Mouse (Mus musculus) adrenal gland, postnatal 4 days (tissue): ENCODE data around the gene Gm13695. TPM values are rescaled to one million over a fixed set of nuclear protein-coding genes. Genes with fewer than 3 reads are reported as not detected.

Source experiments
- total RNA-seq, 2 experiments: library from RNA; stranded (reverse); gene quantifications; 2 replicates each; pipeline ENCODE4 v1.2.3; 2021

The Gm13695 gene
- total RNA-seq, 2 experiments from 2014 or later = not detected

Other genes with a start within 250 kb of the Gm13695 start
- gene Itgav, start 242.9 kb upstream of the Gm13695 start, total RNA-seq = 100 to 1,000 TPM; 101 to 127 TPM
- 1 to 10 TPM; 7.2 to 7.4 TPM for gene Fam171b, start 154.7 kb upstream of the Gm13695 start, total RNA-seq
- not detected for gene Zswim2, start 26.1 kb upstream of the Gm13695 start, total RNA-seq
- 1 to 10 TPM; 2.5 to 2.9 TPM for gene Gm13698, start 11.6 kb upstream of the Gm13695 start, total RNA-seq
- 1 to 10 TPM; 2.5 to 2.9 TPM for gene Gm13693, start 5.8 kb upstream of the Gm13695 start, total RNA-seq
- 1 to 10 TPM; 2.5 to 2.9 TPM for gene Gm13696, start 5.8 kb downstream of the Gm13695 start, total RNA-seq
- gene Gm13694, start 11.6 kb downstream of the Gm13695 start, total RNA-seq = 1 to 10 TPM; 2.5 to 2.9 TPM
- gene Gm13697, start 17.4 kb downstream of the Gm13695 start, total RNA-seq = 1 to 10 TPM; 2.5 to 2.9 TPM
- gene Gm13691, start 23.2 kb downstream of the Gm13695 start, total RNA-seq = 1 to 10 TPM; 2.5 to 2.9 TPM